Mouse (Mus musculus) spleen, postnatal 0 days (tissue): ENCODE measurements around the gene Olfr1271. TPM values are rescaled to one million over a fixed set of nuclear protein-coding genes. Genes with fewer than 3 reads are reported as not detected.

Experiments
- polyA plus RNA-seq: library from polyadenylated mRNA; unstranded; fragments of >200 nt; fragmentation: Nextera tagmentation; extraction: Ambion mirVana; gene quantifications from 2 replicates; pipeline ENCODE4 v1.2.1, GENCODE M21; 2015

Gene Olfr1271
- polyA plus RNA-seq: not detected in 2 replicates

GRCm38 (mm10) chr2:90270932-90271331 is at the start of gene Olfr1271:
TSS of gene Olfr1271 (minus strand) at chr2:90271032.

GRCm38 (mm10) chr2:90292741-90293140 is 21.9 kb upstream of the Olfr1271 start, which contains the start of gene Olfr1272:
TSS of gene Olfr1272 (minus strand) at chr2:90292841.

GRCm38 (mm10) chr2:90257492-90257891 is 13.3 kb downstream of the Olfr1271 start, which contains the start of gene Olfr142:
TSS of gene Olfr142 (minus strand) at chr2:90257592.

GRCm38 (mm10) chr2:90224393-90224792 is 46.4 kb downstream of the Olfr1271 start, which contains the start of gene Olfr1506:
TSS of gene Olfr1506 (minus strand) at chr2:90224493.

Other genes starting within 250 kb of the Olfr1271 start
- gene Olfr1264, start 245.5 kb downstream of the Olfr1271 start, polyA plus RNA-seq: not detected in 2 replicates
- not detected in 2 replicates for gene Olfr1265, start 235.7 kb downstream of the Olfr1271 start, polyA plus RNA-seq
- gene Olfr140, start 207.4 kb downstream of the Olfr1271 start, polyA plus RNA-seq: not detected in 2 replicates
- not detected in 2 replicates for gene Olfr1269, start 149.6 kb downstream of the Olfr1271 start, polyA plus RNA-seq
- not detected in 2 replicates for gene Olfr32, start 128.7 kb downstream of the Olfr1271 start, polyA plus RNA-seq
- gene Olfr1270, start 117.9 kb downstream of the Olfr1271 start, polyA plus RNA-seq: not detected in 2 replicates
- gene Olfr1506, start 46.5 kb downstream of the Olfr1271 start, polyA plus RNA-seq: not detected in 2 replicates
- gene Olfr142, start 13.4 kb downstream of the Olfr1271 start, polyA plus RNA-seq: not detected in 2 replicates
- gene Olfr1272, start 21.8 kb upstream of the Olfr1271 start, polyA plus RNA-seq: not detected in 2 replicates
- gene Gm13769, start 51.2 kb upstream of the Olfr1271 start, polyA plus RNA-seq: 0.05 TPM in 1 of 2 replicates, not detected in the other
- gene Olfr1274-ps, start 127.7 kb upstream of the Olfr1271 start, polyA plus RNA-seq: not detected in 2 replicates